Mouse (Mus musculus) cerebellum, postnatal 36 days (tissue): ENCODE measurements around the gene Stx17.

Source experiments
- DNase-seq, 2 experiments: peaks; one replicate each; pipeline ENCODE4 v3.0.0; 2021 to 2022; ENCODE audit warnings: mixed read lengths in 2 of 2

Stx17 gene

DNA sequence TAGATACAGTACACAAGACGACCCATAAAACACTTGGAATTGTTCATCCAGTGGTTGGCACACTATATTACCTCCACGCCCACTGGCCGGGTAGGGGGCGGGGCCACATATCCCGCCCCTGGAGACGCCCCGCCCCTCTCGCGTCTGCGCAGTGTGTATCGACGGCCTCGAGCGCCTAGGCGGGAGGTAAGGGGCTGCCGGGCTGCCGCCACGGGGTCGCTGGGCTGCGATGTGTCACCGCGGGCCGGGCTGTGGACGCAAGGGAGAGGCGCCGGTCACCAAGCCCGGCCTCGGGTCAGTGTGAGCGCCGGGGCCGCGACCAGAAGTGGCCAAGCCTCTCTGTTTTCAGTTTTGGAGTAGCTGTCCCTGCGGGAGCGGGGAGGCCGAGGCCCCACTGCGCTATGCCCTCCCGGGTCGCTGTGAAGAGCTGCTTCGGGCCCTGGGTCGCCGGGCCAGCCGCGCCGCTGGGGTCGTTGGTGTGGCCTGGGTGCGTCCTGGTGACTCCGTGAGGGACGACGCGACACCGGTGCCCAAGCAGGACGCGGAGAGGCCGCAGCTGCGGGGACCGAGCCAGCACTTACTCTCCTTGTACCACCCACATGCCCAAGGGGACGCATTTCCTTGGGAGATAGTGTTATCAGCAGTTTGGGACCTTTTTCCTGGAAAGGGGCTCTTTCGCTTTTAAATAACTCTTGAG, at the start of gene Stx17:
TSS of gene Stx17 (plus strand) at position 143 of the 697 bp plus-strand sequence.
- peak; percentile 76 to 83 for DNase-seq

DNA sequence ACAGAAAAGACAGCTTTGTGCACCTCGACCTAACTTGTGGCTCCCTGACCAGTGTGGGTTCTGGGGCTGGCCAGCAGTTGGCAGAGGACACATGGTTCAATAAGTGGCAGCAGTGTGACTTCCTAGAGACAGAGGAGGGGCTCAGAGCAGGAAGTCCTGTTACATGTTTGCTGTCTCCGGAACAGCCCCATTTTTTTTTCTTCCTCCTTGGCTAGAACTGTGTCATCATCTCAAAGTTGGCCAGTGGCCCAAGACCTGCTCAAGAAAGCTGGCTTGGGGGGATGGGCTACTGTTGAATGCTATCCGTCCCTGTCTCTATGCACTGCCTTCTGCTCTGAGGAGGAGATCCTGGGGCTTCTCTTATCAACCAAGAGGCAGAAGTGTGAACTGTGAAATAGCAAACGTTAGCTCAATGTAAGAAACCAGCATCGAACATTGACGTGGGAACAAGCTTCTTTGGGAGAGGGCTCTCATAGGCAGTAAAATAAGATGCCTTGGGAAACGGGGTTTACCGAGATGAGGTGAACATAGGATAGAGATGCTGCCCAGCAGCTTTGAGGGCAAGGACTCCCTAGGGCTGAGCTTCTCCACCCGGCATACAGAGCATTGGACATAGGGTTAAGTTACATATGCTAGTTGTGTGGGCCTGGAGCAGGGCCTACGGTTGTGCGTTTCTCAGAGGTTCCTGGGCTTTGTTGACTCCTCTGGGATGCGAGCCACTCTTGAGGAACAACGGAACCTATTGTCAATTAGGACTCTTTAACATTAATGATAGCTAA, 47.8 kb upstream of the Stx17 start:
- peak; percentile 8 to 12 for DNase-seq

DNA sequence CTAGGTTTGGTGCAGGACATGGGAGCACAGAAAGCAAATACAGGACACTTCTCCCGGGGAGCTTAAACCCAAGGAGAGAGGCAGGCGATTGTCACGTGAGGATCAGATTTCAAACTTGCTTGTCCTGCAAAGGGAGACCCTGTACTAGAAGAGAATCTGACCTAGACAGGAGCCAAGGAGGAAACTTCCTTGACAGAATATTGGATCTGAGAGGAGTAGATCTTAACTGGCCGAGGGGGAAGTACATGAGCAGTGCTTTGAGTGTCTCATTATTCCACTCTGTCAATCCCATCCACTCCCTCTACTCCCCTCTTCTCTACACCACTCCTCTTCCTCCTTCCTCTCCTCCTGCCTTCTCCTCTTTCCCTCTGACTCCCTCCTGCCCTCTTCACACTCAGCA, 46.5 kb upstream of the Stx17 start:
- no peak for DNase-seq

DNA sequence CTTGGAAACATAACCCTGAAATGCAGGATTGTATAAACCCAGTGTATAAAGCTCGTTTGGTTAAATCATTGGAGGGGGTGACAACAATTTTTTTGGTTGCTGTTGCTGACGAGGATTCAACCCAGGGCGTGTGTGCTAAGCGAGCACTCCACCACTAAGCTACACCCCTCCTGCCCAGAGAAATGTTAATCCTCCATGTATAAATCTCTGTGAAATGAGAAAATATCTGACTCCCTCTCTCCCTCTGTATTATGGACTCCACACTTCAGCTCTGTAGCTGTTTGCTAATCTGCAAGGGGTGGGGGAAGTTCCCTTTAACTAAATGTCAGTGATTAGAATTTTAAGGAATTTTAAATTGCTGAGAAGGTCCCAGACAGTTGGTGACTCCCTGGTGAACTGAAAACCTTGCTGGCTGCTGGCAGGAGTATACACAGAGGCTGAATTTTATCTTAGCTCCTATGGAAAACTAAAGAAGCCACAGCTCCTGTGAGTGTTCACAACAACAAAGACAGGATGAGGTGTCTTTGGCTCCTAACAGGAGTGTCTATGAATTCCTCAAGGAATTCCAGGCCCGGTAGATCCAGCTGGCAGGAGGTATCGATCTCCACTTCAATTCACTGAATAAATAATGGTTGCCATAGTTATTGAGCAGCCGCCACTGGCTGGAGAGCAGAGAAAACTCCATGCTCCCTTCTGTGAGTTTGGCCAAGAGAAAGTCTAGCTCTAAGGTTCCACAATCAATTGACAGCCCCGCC, 45.3 kb upstream of the Stx17 start:
- no peak for DNase-seq

GRCm38 (mm10) chr4:48083452-48083851, 41.3 kb upstream of the Stx17 start:
- no peak for DNase-seq

DNA sequence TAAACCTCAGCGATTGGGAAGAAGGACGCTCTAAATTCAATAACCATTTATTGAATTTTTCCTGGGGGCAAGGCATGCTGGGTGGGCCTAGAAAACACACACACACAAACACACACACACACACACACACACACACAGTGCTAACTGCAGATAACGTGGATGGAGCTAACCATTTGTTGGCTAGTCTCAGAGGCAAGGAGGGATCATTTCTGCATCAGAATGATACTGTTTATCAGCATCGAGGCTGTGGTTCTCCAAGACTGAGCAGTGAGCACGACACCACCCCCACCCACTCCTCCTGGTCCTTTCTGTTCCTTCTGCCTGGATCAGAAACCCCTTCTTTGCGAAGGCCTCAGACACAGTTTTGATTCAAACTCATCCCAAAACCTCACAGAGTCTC, 38.1 kb upstream of the Stx17 start:
- no peak for DNase-seq

DNA sequence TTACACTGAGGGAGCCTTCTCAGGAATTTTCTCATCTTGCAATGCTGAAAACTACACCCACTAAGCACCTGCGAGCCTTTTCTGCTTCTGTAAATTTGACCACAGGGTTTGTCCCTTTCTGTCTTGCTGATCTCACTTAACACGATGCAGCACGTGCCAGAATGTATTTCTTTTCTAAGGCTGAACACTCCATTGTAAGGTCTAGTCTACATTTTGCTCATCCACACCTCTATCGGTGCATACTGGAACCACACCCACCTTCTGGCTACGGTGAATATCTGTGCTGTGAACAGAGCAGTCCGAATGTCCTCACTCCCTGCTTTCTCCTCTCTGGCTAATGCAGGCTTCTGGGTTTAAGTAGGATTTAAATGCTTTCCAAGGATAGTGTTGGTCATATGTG, 37.2 kb upstream of the Stx17 start:
- DNase-seq, result no peak

GRCm38 (mm10) chr4:48093221-48093620, 31.5 kb upstream of the Stx17 start:
- no peak for DNase-seq

DNA sequence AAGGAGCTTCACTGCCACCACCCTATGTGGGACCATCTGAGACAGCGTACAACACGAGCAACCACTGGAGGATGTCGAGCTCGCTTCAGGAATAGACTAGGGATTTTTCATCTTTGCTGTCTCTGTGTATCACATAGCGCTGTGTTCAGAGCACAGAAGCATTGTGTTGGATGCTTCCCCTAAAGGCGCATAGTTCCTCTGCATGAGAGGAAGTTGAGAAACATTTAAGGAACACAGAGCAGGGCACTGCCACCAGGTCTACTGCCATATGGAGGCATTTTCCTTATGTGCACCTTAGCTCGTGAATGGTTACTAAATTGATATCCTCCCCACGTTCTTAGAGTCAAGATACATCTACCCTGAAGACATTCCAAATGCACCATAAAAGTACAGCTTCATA, 24.5 kb upstream of the Stx17 start:
- no peak for DNase-seq

- DNase-seq, result no peak
Observed at GRCm38 (mm10) chr4:48101981-48102380, 22.7 kb upstream of the Stx17 start.

DNA sequence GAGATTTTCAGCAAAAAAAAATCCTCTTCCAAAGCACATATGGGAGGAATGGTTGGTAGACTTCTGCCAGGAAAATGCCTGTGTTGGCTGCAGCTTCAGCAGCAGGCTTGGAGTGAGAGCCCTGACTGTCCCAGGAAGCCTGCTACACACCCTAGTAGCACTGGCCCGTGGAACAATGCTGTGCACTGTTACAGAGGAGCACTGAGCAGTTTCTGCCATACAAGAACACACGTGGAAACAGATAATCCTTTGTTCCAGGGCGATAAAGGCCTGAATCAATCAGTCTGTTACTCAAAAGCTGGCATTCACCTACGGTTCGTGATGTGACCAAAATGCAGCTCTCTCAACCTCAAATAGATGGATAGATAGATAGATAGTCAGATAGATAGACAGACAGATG, 19.3 kb upstream of the Stx17 start:
- DNase-seq, result no peak

DNA sequence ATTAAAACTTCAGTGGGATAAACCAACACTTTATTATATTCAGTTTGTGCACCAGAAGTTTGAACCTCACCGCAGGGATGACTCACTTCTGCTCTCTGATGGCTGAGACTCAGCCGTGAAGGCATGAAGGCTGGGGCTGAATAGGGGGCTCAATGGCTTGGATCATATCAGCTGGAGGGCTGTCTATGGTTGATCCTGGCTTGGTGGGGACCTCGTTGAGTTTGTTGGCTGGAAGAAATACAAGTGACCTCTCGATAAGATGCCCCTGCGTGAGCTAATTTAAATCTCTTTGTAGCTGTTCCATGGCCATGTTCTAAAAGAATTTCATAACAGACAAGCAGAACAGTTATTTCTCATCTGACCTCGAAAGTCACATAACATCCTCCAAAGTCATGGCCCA, 17.6 kb upstream of the Stx17 start:
- DNase-seq, result no peak

DNA sequence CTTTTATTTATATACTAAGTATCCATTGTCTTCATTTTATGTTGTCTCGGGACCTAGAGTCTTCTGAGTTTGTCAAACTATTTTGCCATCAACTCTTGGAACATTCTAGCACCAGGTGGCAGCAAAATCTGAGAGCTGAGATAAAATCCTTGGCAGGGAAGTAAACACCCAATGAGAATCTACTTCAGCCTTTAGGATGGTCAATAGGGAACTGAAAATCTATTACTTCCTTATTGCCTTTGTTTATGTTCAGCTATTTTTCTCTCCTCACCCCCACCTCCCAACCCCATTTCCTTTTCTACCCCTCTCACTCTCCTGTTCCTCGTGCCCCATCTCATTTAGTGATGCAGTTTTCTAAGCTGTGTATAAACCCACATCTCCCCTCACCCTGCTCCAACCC, 16.1 kb upstream of the Stx17 start:
- no peak for DNase-seq

DNA sequence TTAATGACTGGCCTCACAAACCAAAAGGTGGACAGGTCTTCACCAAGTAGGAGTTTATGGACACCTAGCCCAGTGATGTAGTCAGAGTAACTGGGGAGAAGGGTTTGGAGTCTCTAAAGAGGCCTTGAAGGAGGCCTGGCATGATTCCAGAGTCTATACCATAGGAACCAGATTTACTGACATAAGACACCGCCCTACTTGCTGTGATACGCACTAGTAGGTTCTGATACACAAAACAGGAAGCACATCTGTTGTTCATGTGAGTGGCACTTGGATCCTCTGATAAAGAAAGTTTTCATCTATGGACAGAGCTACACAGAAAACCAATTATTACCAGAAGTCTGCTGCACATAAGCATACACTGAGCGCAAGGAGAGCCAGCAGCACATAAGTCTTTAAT, 14.4 kb upstream of the Stx17 start:
- no peak for DNase-seq

DNA sequence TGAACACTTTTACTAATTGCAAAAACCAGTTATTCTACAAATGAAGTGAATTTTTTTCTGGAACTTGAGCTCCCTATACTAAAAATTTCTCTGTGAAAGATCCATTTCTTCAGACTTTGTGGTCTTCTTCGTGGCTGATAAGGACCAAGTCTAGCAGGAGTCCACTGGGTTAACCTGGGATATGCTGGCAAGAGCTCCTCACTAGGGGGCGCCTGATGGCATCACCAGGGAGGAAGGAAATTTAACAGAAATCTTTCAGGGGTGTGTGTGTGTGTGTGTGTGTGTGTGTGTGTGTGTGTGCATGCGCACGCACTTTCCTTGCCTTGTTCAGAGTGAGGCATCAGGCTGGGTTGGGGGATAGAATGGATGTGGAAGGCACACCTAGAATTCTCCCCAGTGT, 8.5 kb upstream of the Stx17 start:
- no peak for DNase-seq

GRCm38 (mm10) chr4:48124416-48124772, 321 bp upstream of the Stx17 start:
- no peak for DNase-seq

GRCm38 (mm10) chr4:48130314-48130713, 5.6 kb downstream of the Stx17 start:
- no peak for DNase-seq

GRCm38 (mm10) chr4:48131606-48132005, 6.9 kb downstream of the Stx17 start:
- no peak for DNase-seq

DNA sequence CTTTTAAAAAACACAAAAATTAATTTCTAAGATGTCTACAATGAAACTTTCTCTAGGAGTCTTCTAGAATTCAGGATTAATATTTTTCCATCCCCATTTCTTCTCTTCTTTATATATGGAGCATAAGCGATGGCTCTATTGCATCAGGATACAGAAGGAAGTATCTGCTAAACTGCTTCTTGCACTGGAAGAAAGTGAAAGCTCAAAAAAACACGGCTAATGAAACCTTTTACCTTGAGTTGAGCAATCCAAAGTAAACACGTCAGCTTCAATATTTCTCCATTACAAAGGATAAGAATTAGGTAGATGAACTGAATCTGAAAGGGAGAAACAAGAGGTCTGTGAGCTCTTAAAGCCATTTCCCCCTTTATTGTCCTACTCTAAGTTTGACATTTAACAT, 8.0 kb downstream of the Stx17 start:
- no peak for DNase-seq

GRCm38 (mm10) chr4:48149492-48149891, 24.8 kb downstream of the Stx17 start:
- DNase-seq, result no peak

DNA sequence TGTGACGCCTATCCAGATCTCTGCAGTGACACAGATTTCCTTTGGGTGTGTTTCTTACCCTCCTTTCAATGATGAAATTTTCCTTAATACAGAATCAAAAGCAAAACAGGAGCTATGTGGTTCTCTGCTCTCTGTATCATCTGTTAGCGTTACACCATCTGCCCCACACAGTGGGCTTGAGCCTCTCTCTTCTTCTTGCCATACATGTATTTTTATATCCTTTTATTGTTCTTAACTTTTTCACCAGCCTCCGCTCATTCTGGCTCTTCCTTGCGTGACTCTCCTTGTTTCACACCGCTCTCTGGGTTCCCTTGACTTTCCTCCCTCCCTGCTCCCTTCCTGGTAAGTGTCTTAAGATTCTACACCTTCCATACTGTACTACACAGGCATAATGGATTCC, 28.5 kb downstream of the Stx17 start:
- DNase-seq, result no peak

- no peak for DNase-seq
Observed at GRCm38 (mm10) chr4:48155864-48156263, 31.1 kb downstream of the Stx17 start.

DNA sequence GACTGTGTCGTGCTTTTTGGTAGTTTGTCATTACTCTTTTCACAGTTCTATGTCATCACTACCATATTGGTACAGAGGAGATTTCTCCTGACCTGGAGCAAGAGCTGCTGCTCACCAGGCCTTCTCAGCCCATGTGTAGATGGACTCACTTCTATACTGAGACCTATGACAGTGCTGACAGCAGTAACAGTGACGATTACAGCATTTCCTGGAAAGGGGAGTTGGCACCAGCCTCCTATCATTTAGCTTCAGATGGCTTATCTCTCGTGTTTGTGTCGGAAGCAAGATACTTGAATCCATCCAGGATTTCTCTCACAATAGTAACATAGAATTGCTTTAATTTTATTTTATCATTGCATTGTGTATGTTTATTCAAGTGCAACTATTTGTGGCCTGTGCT, 35.7 kb downstream of the Stx17 start:
- no peak for DNase-seq

DNA sequence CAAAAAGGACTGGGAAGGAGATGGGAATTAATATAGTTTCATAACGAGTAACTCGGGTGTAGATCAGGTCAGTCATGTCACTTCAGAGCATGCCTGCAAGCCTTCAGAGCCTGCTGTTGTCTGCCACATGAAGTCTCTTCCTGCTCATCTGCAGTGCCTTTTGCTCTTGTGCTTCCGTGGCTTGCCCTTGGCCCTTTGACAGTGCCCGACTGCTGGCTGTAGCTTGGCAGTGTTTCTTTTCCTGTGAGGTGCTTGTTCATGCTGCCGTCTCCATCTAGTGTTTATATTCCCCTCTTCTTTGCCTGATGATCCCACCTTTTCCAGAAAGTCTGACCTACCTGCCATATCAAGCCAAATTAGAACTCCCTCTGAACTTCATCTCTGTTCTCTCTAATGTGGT, 39.1 kb downstream of the Stx17 start:
- DNase-seq, result no peak
